Mouse (Mus musculus) bone marrow, adult 2 months (tissue): Measurements from ENCODE around the gene Gm11444.

Source experiments
- CTCF ChIP-seq: fragments of 200-500 bp; IDR thresholded peaks from 2 replicates; pipeline ENCODE4 v1.5.1; 2011; ENCODE audit warnings: low read length, control low read depth; ENCODE audit not compliant: control insufficient read depth, insufficient read depth
- POLR2A ChIP-seq: fragments of 200-500 bp; IDR thresholded peaks from 2 replicates; pipeline ENCODE4 v1.6.1; 2011; ENCODE audit warnings: low read depth, mild to moderate bottlenecking, control low read depth, low read length, borderline replicate concordance; ENCODE audit not compliant: control insufficient read depth

GRCm38 (mm10) chr11:85831656-85832230 is 18.4 kb downstream of the Gm11444 start:
- TF ChIP-seq POLR2A = no peak
- TF ChIP-seq CTCF = no peak
